In genomic region chr11:117312936-117313335, GRCm38 (mm10) we compare ENCODE assay signal across 8 mouse cellular contexts.
DNase-seq lines count a peak whose midpoint lies in the region; ATAC-seq lines count a peak whose summit lies in the region.

No protein-coding gene starts in this region.

- WGBS in embryonic facial prominence, embryonic 13.5 days, result 47% methylated on average over 8 of the region's 8 CpGs
- WGBS in hindbrain, embryonic 12.5 days, result 43% methylated on average over 8 of the region's 8 CpGs
- WGBS in liver, embryonic 13.5 days (ENCODE audit: insufficient replicate concordance), result 38% methylated on average over 8 of the region's 8 CpGs
- WGBS in neural tube, embryonic 11.5 days, result 46% methylated on average over 8 of the region's 8 CpGs

- no peak overlapping the region for H3K4me3 ChIP-seq in embryonic facial prominence, embryonic 13.5 days
- no peak overlapping the region for H3K4me3 ChIP-seq in hindbrain, embryonic 12.5 days
- H3K4me3 ChIP-seq in liver, embryonic 13.5 days (replicated peaks), result no peak overlapping the region
- H3K4me3 ChIP-seq in neural tube, embryonic 11.5 days (ENCODE audit: low read depth, low read length), result no peak overlapping the region

- H3K4me2 ChIP-seq in embryonic facial prominence, embryonic 13.5 days, result 0 out of 2 replicates have a peak overlapping the region, but pooled peaks have one; percentile 9
- H3K4me2 ChIP-seq in hindbrain, embryonic 12.5 days (replicated peaks), result 0 out of 2 replicates have a peak overlapping the region, but pooled peaks have one; percentile 6
- H3K4me2 ChIP-seq in liver, embryonic 13.5 days, result no peak overlapping the region
- H3K4me2 ChIP-seq in neural tube, embryonic 11.5 days (ENCODE audit: low read depth), result no peak overlapping the region

- peak; percentile 18 for DNase-seq in right cerebral cortex, adult 18-20 months
- no peak for DNase-seq in right cerebral cortex, postnatal 25 days
- no peak for DNase-seq in liver, embryonic 13.5 days
- peak; percentile 58 for DNase-seq in neural tube, embryonic 11.5 days (ENCODE audit: low spot score)
- no peak for DNase-seq in urinary bladder, postnatal 14 days (ENCODE audit: low spot score)
- DNase-seq in cerebellum, postnatal 4 days (ENCODE audit: low spot score in 2 of 2), result no peak

- H3K36me3 ChIP-seq in embryonic facial prominence, embryonic 13.5 days, result 0 out of 2 replicates have a peak, but pooled peaks cover 3% of the 10 kb centered on the region
- no peaks in the 10 kb centered on the region for H3K36me3 ChIP-seq in hindbrain, embryonic 12.5 days
- H3K36me3 ChIP-seq in liver, embryonic 13.5 days, result no peaks in the 10 kb centered on the region
- H3K36me3 ChIP-seq in neural tube, embryonic 11.5 days (ENCODE audit: control insufficient read depth, insufficient read depth, low read length), result no peaks in the 10 kb centered on the region

- no peaks in the 10 kb centered on the region for H3K27me3 ChIP-seq in embryonic facial prominence, embryonic 13.5 days
- H3K27me3 ChIP-seq in hindbrain, embryonic 12.5 days, result no peaks in the 10 kb centered on the region
- H3K27me3 ChIP-seq in liver, embryonic 13.5 days, result no peaks in the 10 kb centered on the region
- no peaks in the 10 kb centered on the region for H3K27me3 ChIP-seq in neural tube, embryonic 11.5 days (ENCODE audit: control insufficient read depth, insufficient read depth, low read length)

- ATAC-seq in embryonic facial prominence, embryonic 13.5 days (ENCODE audit: insufficient number of reproducible peaks, insufficient read depth, low FRiP score, low TSS enrichment, low read depth), result no peak; the same call in 1 of the 2 replicates
- no peak for ATAC-seq in hindbrain, embryonic 12.5 days (ENCODE audit: low FRiP score)
- no peak for ATAC-seq in liver, embryonic 13.5 days (ENCODE audit: low read depth)
- no peak for ATAC-seq in neural tube, embryonic 11.5 days (ENCODE audit: insufficient read depth, low FRiP score, low TSS enrichment)

- H3K9ac ChIP-seq in embryonic facial prominence, embryonic 13.5 days, result no peak overlapping the region
- no peak overlapping the region; the same call in 1 of the 2 replicates for H3K9ac ChIP-seq in hindbrain, embryonic 12.5 days
- no peak overlapping the region for H3K9ac ChIP-seq in liver, embryonic 13.5 days
- no peak overlapping the region; the same call in 1 of the 2 replicates for H3K9ac ChIP-seq in neural tube, embryonic 11.5 days (ENCODE audit: low read length)

- H3K4me1 ChIP-seq in embryonic facial prominence, embryonic 13.5 days, result peaks cover 96% of the 10 kb centered on the region
- peaks cover 87% of the 10 kb centered on the region for H3K4me1 ChIP-seq in hindbrain, embryonic 12.5 days
- peaks cover 93% of the 10 kb centered on the region for H3K4me1 ChIP-seq in liver, embryonic 13.5 days (replicated peaks)
- peaks cover 53% of the 10 kb centered on the region for H3K4me1 ChIP-seq in neural tube, embryonic 11.5 days (ENCODE audit: control insufficient read depth, insufficient read depth, low read length)

- H3K9me3 ChIP-seq in embryonic facial prominence, embryonic 13.5 days, result no peaks in the 10 kb centered on the region
- H3K9me3 ChIP-seq in hindbrain, embryonic 12.5 days (replicated peaks), result no peaks in the 10 kb centered on the region
- no peaks in the 10 kb centered on the region for H3K9me3 ChIP-seq in liver, embryonic 13.5 days (replicated peaks)
- no peaks in the 10 kb centered on the region for H3K9me3 ChIP-seq in neural tube, embryonic 11.5 days (ENCODE audit: control insufficient read depth, low read length)

- H3K27ac ChIP-seq in embryonic facial prominence, embryonic 13.5 days, result peak overlapping the region; percentile 81
- peak overlapping the region; percentile 52; the same call in 1 of the 2 replicates for H3K27ac ChIP-seq in hindbrain, embryonic 12.5 days
- H3K27ac ChIP-seq in liver, embryonic 13.5 days, result peak overlapping the region; percentile 39
- H3K27ac ChIP-seq in neural tube, embryonic 11.5 days (ENCODE audit: low read depth, low read length), result no peak overlapping the region

Comparison
In these comparisons a context has a peak if more than half of its experiments do, and no peak if none do; other contexts are left out.
1. DNase-seq: peak in right cerebral cortex, adult 18-20 months (single experiment) and neural tube, embryonic 11.5 days (single experiment); none in right cerebral cortex, postnatal 25 days (single experiment), liver, embryonic 13.5 days (single experiment), urinary bladder, postnatal 14 days (single experiment) and cerebellum, postnatal 4 days (0 of 2).
2. H3K4me2 ChIP-seq: peak in embryonic facial prominence, embryonic 13.5 days (single experiment) and hindbrain, embryonic 12.5 days (single experiment); none in liver, embryonic 13.5 days (single experiment) and neural tube, embryonic 11.5 days (single experiment).